Mouse (Mus musculus) left cerebral cortex, adult 18-20 months (tissue): ENCODE results near the gene Mrps6. TPM values are rescaled to one million over a fixed set of nuclear protein-coding genes. Genes with fewer than 3 reads are reported as not detected.
A peak's percentile ranks its signal among the peaks of the same experiment; 100 is the strongest.

ENCODE experiments used
- DNase-seq, 2 experiments: peaks; one replicate each; pipeline ENCODE4 v3.0.0; 2021 to 2022; ENCODE audit warnings: low spot score in 2 of 2, mixed read lengths in 1 of 2
- long read RNA-seq, 2 experiments: library from polyadenylated mRNA; stranded (forward); transcript quantifications; one replicate each; pipeline ENCODE4 v2.0.0; 2021
- total RNA-seq, 2 experiments: library from RNA; stranded (reverse); gene quantifications; 2 replicates each; pipeline ENCODE4 v1.2.3; 2021

Mrps6 gene
- total RNA-seq: 10 to 100 TPM; 53.0 to 53.1 TPM
- long read RNA-seq, experiment 1, transcript Mrps6-201 (3 exons, 846 nt): major isoform, 54 of 56 reads
- long read RNA-seq, experiment 1, partial matches to known transcripts: 1 of 56 reads
- long read RNA-seq, experiment 1, other reads (novel, unspliced or antisense): 1 of 56 reads
- long read RNA-seq, experiment 2, transcript Mrps6-201 (3 exons, 846 nt): major isoform, 46 of 50 reads
- long read RNA-seq, experiment 2, partial matches to known transcripts: 0 of 50 reads
- long read RNA-seq, experiment 2, other reads (novel, unspliced or antisense): 4 of 50 reads

GRCm38 (mm10) chr16:92057852-92058643 is at the start of gene Mrps6, which contains the start of the genes Gm49711 and Slc5a3:
Gene Mrps6, plus strand, starts transcription at chr16:92058270.
Gene Gm49711, plus strand, starts transcription at chr16:92058316.
Gene Slc5a3, plus strand, starts transcription at chr16:92058322.
- peak; percentile 80 to 89 for DNase-seq

GRCm38 (mm10) chr16:92009586-92009985 is 48.5 kb upstream of the Mrps6 start:
- no peak for DNase-seq

- DNase-seq: no peak
Measured at GRCm38 (mm10) chr16:92016792-92017191, 41.3 kb upstream of the Mrps6 start.

GRCm38 (mm10) chr16:92019141-92020118 is 38.6 kb upstream of the Mrps6 start:
- peak; percentile 15 to 25 for DNase-seq

- DNase-seq: no peak
Measured at GRCm38 (mm10) chr16:92021656-92022400, 36.2 kb upstream of the Mrps6 start.

- no peak for DNase-seq
Measured at GRCm38 (mm10) chr16:92022494-92023283, 35.4 kb upstream of the Mrps6 start.

- DNase-seq: no peak
Measured at GRCm38 (mm10) chr16:92033286-92033685, 24.8 kb upstream of the Mrps6 start.

- no peak for DNase-seq
Measured at GRCm38 (mm10) chr16:92034676-92035075, 23.4 kb upstream of the Mrps6 start.

GRCm38 (mm10) chr16:92036701-92037100 is 21.4 kb upstream of the Mrps6 start:
- DNase-seq: no peak

GRCm38 (mm10) chr16:92037891-92038607 is 20.0 kb upstream of the Mrps6 start:
- no peak for DNase-seq

GRCm38 (mm10) chr16:92039421-92039820 is 18.6 kb upstream of the Mrps6 start:
- no peak for DNase-seq

GRCm38 (mm10) chr16:92039966-92040365 is 18.1 kb upstream of the Mrps6 start:
- no peak for DNase-seq

GRCm38 (mm10) chr16:92051777-92052310 is 6.2 kb upstream of the Mrps6 start:
- no peak for DNase-seq

GRCm38 (mm10) chr16:92052569-92052968 is 5.5 kb upstream of the Mrps6 start:
- DNase-seq: no peak

- no peak for DNase-seq
Measured at GRCm38 (mm10) chr16:92056711-92057110, 1.4 kb upstream of the Mrps6 start.

GRCm38 (mm10) chr16:92057456-92057851 is 616 bp upstream of the Mrps6 start:
- DNase-seq: no peak

- DNase-seq: peak; percentile 16 to 34
Measured at GRCm38 (mm10) chr16:92058644-92059620, 862 bp downstream of the Mrps6 start.
